Mouse (Mus musculus) forebrain, embryonic 16.5 days (tissue): ENCODE measurements around the gene Adgrg6. TPM values are rescaled to one million over a fixed set of nuclear protein-coding genes. Genes with fewer than 3 reads are reported as not detected.

ENCODE experiments used
- ATAC-seq: fragments of 200-750 bp; cut with Nextera tagmentation; 2 replicates; pipeline ENCODE4 v1.8.0; 2017; ENCODE audit warnings: mild to moderate bottlenecking, moderate library complexity
- H3K27ac ChIP-seq: fragments of 300-500 bp; sonication (generic); 2 replicates; pipeline ENCODE4 v1.5.1; 2014; ENCODE audit warnings: low read length, control low read depth
- H3K27me3 ChIP-seq: fragments of 300-500 bp; sonication (generic); replicated peaks from 2 replicates; pipeline ENCODE4 v1.6.1; 2014; ENCODE audit warnings: low read length; ENCODE audit not compliant: control insufficient read depth, insufficient read depth
- H3K36me3 ChIP-seq: fragments of 300-500 bp; sonication (generic); 2 replicates; pipeline ENCODE4 v1.6.1; 2014; ENCODE audit not compliant: control insufficient read depth, insufficient read depth
- H3K4me1 ChIP-seq: fragments of 300-500 bp; sonication (generic); replicated peaks from 2 replicates; pipeline ENCODE4 v1.6.1; 2014; ENCODE audit warnings: low read length; ENCODE audit not compliant: control insufficient read depth, insufficient read depth
- H3K4me2 ChIP-seq: fragments of 300-500 bp; sonication (generic); 2 replicates; pipeline ENCODE4 v1.6.1; 2014; ENCODE audit warnings: mild to moderate bottlenecking, low read length, control low read depth
- H3K4me3 ChIP-seq: fragments of 300-500 bp; sonication (generic); replicated peaks from 2 replicates; pipeline ENCODE4 v1.5.1; 2014; ENCODE audit warnings: mild to moderate bottlenecking, low read length, control low read depth
- H3K9ac ChIP-seq: fragments of 300-500 bp; sonication (generic); replicated peaks from 2 replicates; pipeline ENCODE4 v1.6.1; 2014; ENCODE audit warnings: low read depth, low read length, control low read depth
- H3K9me3 ChIP-seq: fragments of 300-500 bp; sonication (generic); 2 replicates; pipeline ENCODE4 v1.6.1; 2016; ENCODE audit warnings: low read length; ENCODE audit not compliant: control insufficient read depth
- WGBS: fragments of 180-500 bp; shearing (Covaris S2); extraction: QIAGEN DNeasy Blood & Tissue Kit; methylation state at CpG from one replicate; pipeline ENCODE4 v1.1.7; 2014; 5-methylcytosine and 5-hydroxymethylcytosine counted together
- polyA plus RNA-seq: library from polyadenylated mRNA; unstranded; fragments of >200 nt; fragmentation: Nextera tagmentation; extraction: Ambion mirVana; gene quantifications from 2 replicates; pipeline ENCODE4 v1.2.1, GENCODE M21; 2015

The Adgrg6 gene
- 0.61 and 0.81 TPM in 2 replicates for polyA plus RNA-seq

GRCm38 (mm10) chr10:14544941-14545717 lies at the start of gene Adgrg6:
Adgrg6 (minus strand) TSS chr10:14545659.
- Histone ChIP-seq H3K9ac (peak within 1 kb of the TSS; percentile 73), H3K27me3 (peaks cover 2% of the 10 kb centered on the region; the same call in 1 of the 2 replicates), H3K4me2 (peak within 1 kb of the TSS; percentile 100), H3K4me3 (peak within 1 kb of the TSS; percentile 79), H3K27ac (no peak within 1 kb of the TSS), H3K36me3 (no peaks in the 10 kb centered on the region), H3K4me1 (peaks cover 13% of the 10 kb centered on the region), H3K9me3 (no peaks in the 10 kb centered on the region)
- WGBS: under 1% methylated on average over 81 of the region's 81 CpGs
- peak; percentile 81 for ATAC-seq

DNA sequence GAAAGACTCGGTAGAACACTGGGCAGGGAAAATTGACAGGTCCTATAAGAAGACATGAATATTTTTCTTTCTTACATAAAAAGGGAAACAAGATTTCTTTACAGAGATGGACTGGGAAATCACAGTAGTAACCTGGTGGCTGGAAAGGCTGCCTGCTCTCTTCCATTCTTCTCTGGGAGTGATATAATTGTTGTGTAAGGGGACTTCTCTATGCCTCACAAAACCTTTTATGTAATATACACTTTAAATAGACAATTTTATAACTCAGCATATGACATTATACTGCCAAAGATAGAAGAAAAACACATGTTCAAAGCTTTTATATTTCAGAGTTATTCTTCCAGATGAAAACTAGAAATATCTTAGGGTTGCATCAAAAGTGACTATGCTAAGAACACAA lies 46.8 kb upstream of the Adgrg6 start:
- Histone ChIP-seq H3K27ac (no peak overlapping the region), H3K27me3 (no peaks in the 10 kb centered on the region), H3K9me3 (no peaks in the 10 kb centered on the region), H3K9ac (no peak overlapping the region), H3K36me3 (no peaks in the 10 kb centered on the region), H3K4me3 (no peak overlapping the region), H3K4me2 (no peak overlapping the region), H3K4me1 (no peaks in the 10 kb centered on the region)
- 100% methylated on average over 1 of the region's 1 CpGs for WGBS
- ATAC-seq: no peak

GRCm38 (mm10) chr10:14590816-14591215 lies 45.4 kb upstream of the Adgrg6 start:
- Histone ChIP-seq H3K27me3 (no peaks in the 10 kb centered on the region), H3K4me1 (no peaks in the 10 kb centered on the region), H3K36me3 (no peaks in the 10 kb centered on the region), H3K4me3 (no peak overlapping the region), H3K27ac (no peak overlapping the region), H3K9ac (no peak overlapping the region), H3K4me2 (no peak overlapping the region), H3K9me3 (no peaks in the 10 kb centered on the region)
- WGBS: 84% methylated on average over 2 of the region's 2 CpGs
- ATAC-seq: no peak

DNA sequence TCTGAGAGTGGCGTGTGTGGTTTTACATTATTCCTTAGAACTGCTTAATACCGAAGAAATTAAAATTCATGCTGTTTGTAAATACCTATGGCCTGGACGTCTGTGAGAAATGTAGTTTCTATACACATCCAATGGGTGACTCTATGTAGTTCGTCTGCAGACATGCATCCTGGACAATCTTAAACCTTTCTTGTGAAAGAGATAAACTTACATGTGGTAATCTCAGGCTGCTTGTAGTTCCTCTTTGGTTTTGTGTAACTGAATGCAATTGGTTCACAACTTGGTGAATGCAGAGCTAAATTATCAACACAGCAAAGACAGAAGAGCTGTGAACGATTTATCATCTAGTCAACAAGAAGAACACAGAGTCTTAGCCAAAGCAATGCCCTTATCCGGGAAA lies 44.2 kb upstream of the Adgrg6 start:
- H3K9ac ChIP-seq: no peak overlapping the region
- H3K27me3 ChIP-seq: no peaks in the 10 kb centered on the region
- no peak for ATAC-seq
- H3K4me3 ChIP-seq: no peak overlapping the region
- H3K9me3 ChIP-seq: no peaks in the 10 kb centered on the region
- WGBS: 92% methylated on average over 6 of the region's 6 CpGs
- no peaks in the 10 kb centered on the region for H3K4me1 ChIP-seq
- no peak overlapping the region for H3K4me2 ChIP-seq
- no peaks in the 10 kb centered on the region for H3K36me3 ChIP-seq
- H3K27ac ChIP-seq: no peak overlapping the region

DNA sequence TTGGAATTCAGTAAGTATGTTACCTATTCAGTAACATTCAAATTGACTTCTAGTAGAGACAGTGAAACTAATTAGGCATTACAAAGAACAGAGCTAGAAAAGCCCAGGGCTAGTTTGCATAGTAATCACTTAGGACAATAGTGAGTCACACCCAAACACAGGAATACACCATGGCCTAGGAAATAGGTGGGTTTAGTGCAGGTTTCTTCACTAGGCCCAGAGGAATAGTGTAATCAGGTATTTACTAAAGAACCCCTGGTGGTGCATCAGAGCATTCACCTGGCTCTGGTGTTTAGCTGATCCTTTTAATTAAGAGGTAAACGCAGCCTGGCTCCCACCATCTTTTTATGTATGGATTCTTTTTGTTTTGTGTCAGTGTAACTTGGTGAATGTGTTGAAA lies 38.0 kb upstream of the Adgrg6 start:
- WGBS: 90% methylated on average over 1 of the region's 1 CpGs
- H3K4me3 ChIP-seq: no peak overlapping the region
- H3K9me3 ChIP-seq: no peaks in the 10 kb centered on the region
- ATAC-seq: no peak
- no peaks in the 10 kb centered on the region for H3K36me3 ChIP-seq
- H3K4me1 ChIP-seq: no peaks in the 10 kb centered on the region
- no peaks in the 10 kb centered on the region for H3K27me3 ChIP-seq
- no peak overlapping the region for H3K4me2 ChIP-seq
- H3K9ac ChIP-seq: no peak overlapping the region
- no peak overlapping the region for H3K27ac ChIP-seq

DNA sequence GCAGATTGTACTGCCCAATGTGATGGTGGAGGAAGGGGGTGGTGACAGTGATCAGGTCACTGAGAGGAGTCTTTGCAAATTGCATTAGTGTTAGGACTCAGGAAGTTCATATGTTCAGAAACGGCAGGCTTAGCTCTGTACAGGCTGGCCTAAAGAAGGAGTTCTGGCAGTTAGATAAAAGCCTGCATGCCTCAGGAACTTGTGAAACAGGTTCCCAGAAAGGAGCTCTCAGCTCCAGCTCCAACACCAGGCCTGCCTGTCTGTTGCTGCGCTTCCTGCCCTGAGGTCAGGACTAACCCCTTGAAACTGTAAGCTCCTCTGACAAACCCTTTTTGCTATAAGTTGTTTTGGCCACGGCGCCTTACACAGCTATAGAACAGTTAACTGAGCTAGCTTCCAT lies 28.8 kb upstream of the Adgrg6 start:
- ATAC-seq: no peak
- Histone ChIP-seq H3K4me2 (no peak overlapping the region), H3K36me3 (no peaks in the 10 kb centered on the region), H3K4me3 (no peak overlapping the region), H3K27ac (no peak overlapping the region), H3K9ac (no peak overlapping the region), H3K27me3 (no peaks in the 10 kb centered on the region), H3K4me1 (no peaks in the 10 kb centered on the region), H3K9me3 (no peaks in the 10 kb centered on the region)
- WGBS: 78% methylated on average over 4 of the region's 4 CpGs

DNA sequence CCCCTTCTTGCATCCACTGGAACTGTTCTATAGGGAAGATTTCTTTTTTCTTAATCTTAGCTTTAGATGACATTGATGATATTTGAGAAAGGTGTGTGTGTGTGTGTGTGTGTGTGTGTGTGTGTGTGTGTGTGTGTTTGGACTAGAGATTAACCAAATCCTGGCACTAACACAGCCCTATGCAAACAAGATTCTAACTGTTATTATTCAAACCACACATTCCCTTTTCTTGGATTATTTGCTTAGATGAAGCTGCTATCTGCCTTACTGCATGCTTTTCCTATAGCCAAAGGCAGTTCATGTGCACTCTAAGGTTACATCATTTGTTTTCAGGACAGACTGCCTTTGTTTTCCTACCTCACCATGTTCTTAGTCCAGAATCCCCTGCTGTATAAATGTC lies 25.7 kb upstream of the Adgrg6 start:
- no peak overlapping the region for H3K4me3 ChIP-seq
- no peaks in the 10 kb centered on the region for H3K4me1 ChIP-seq
- no peaks in the 10 kb centered on the region for H3K27me3 ChIP-seq
- H3K9ac ChIP-seq: no peak overlapping the region
- H3K9me3 ChIP-seq: no peaks in the 10 kb centered on the region
- no peaks in the 10 kb centered on the region for H3K36me3 ChIP-seq
- H3K4me2 ChIP-seq: no peak overlapping the region
- ATAC-seq: no peak
- no peak overlapping the region for H3K27ac ChIP-seq

GRCm38 (mm10) chr10:14570616-14571015 lies 25.2 kb upstream of the Adgrg6 start:
- Histone ChIP-seq H3K27ac (no peak overlapping the region), H3K9ac (no peak overlapping the region), H3K4me1 (no peaks in the 10 kb centered on the region), H3K9me3 (no peaks in the 10 kb centered on the region), H3K4me3 (no peak overlapping the region), H3K36me3 (no peaks in the 10 kb centered on the region), H3K4me2 (no peak overlapping the region), H3K27me3 (no peaks in the 10 kb centered on the region)
- WGBS: 3% methylated on average over 2 of the region's 2 CpGs
- no peak for ATAC-seq

DNA sequence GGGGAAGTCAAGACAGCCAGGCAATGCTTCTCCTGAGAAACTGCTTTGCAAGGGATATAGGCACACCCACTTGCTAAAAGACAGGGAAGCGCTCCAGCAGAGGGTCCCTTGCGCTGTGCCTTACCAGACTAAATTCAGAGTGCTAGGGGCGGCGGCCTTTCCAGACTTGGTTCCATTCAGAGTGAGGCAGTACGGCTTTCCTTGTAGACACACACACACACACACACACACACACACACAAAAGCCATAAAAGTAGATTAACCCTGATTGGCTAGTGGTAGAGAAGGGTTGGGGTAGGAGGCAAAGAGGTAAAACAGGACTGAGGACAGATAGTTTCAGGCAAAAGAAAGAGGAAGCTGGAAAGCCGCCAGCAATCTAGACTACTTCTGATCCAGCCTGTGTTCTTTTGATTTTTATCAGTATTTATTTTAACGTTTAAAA lies 672 bp upstream of the Adgrg6 start:
- peaks cover 2% of the 10 kb centered on the region; the same call in 1 of the 2 replicates for H3K27me3 ChIP-seq
- peaks cover 13% of the 10 kb centered on the region for H3K4me1 ChIP-seq
- no peaks in the 10 kb centered on the region for H3K9me3 ChIP-seq
- no peak overlapping the region for H3K27ac ChIP-seq
- no peak overlapping the region for H3K9ac ChIP-seq
- WGBS: 27% methylated on average over 7 of the region's 7 CpGs
- peak; percentile 66 for ATAC-seq
- no peaks in the 10 kb centered on the region for H3K36me3 ChIP-seq
- H3K4me2 ChIP-seq: peak overlapping the region; percentile 23
- no peak overlapping the region for H3K4me3 ChIP-seq
